Mouse (Mus musculus) neural tube, embryonic 15.5 days (tissue): ENCODE results near the gene Cyp17a1. TPM values are rescaled to one million over a fixed set of nuclear protein-coding genes. Genes with fewer than 3 reads are reported as not detected.

ENCODE experiments used
- ATAC-seq: fragments of 200-750 bp; cut with Nextera tagmentation; 2 replicates; pipeline ENCODE4 v1.8.0; 2017; ENCODE audit warnings: mild to moderate bottlenecking, moderate TSS enrichment, moderate library complexity; ENCODE audit not compliant: low FRiP score
- H3K27ac ChIP-seq: fragments of 300-500 bp; sonication (generic); replicated peaks from 2 replicates; pipeline ENCODE4 v1.5.1; 2015; ENCODE audit warnings: mild to moderate bottlenecking, inconsistent platforms
- H3K27me3 ChIP-seq: fragments of 300-500 bp; sonication (generic); replicated peaks from 2 replicates; pipeline ENCODE4 v1.6.1; 2015; ENCODE audit warnings: inconsistent platforms
- H3K36me3 ChIP-seq: fragments of 300-500 bp; sonication (generic); 2 replicates; pipeline ENCODE4 v1.6.1; 2015; ENCODE audit warnings: inconsistent platforms
- H3K4me1 ChIP-seq: fragments of 300-500 bp; sonication (generic); 2 replicates; pipeline ENCODE4 v1.6.1; 2015; ENCODE audit warnings: inconsistent platforms
- H3K4me2 ChIP-seq: fragments of 300-500 bp; sonication (generic); 2 replicates; pipeline ENCODE4 v1.6.1; 2015; ENCODE audit warnings: inconsistent platforms, mild to moderate bottlenecking, moderate library complexity
- H3K4me3 ChIP-seq: fragments of 300-500 bp; sonication (generic); replicated peaks from 2 replicates; pipeline ENCODE4 v1.5.1; 2015; ENCODE audit warnings: mild to moderate bottlenecking, inconsistent platforms
- H3K9ac ChIP-seq: fragments of 300-500 bp; sonication (generic); replicated peaks from 2 replicates; pipeline ENCODE4 v1.6.1; 2015; ENCODE audit warnings: mild to moderate bottlenecking, inconsistent platforms
- H3K9me3 ChIP-seq: fragments of 300-500 bp; sonication (generic); replicated peaks from 2 replicates; pipeline ENCODE4 v1.6.1; 2016; ENCODE audit warnings: inconsistent platforms
- WGBS: fragments of 180-500 bp; shearing (Covaris S2); methylation state at CpG from one replicate; pipeline ENCODE4 v1.1.7; 2015; ENCODE audit warnings: mixed read lengths; 5-methylcytosine and 5-hydroxymethylcytosine counted together
- polyA plus RNA-seq: library from polyadenylated mRNA; unstranded; fragments of >200 nt; fragmentation: Nextera tagmentation; extraction: Ambion mirVana; gene quantifications from 2 replicates; pipeline ENCODE4 v1.2.1, GENCODE M21; 2015

Gene Cyp17a1
- polyA plus RNA-seq, 1 experiment from 2014 or later = not detected

GRCm38 (mm10) chr19:46668263-46668662 is 4.7 kb downstream of the Cyp17a1 start:
- Histone ChIP-seq H3K4me2 (no peak overlapping the region), H3K4me1 (peaks cover 2% of the 10 kb centered on the region; the same call in 1 of the 2 replicates), H3K27me3 (no peaks in the 10 kb centered on the region), H3K9me3 (no peaks in the 10 kb centered on the region), H3K36me3 (no peaks in the 10 kb centered on the region), H3K9ac (no peak overlapping the region), H3K4me3 (no peak overlapping the region), H3K27ac (no peak overlapping the region)
- ATAC-seq = no peak
- 86% methylated on average over 10 of the region's 10 CpGs for WGBS

GRCm38 (mm10) chr19:46667300-46667699 is 5.7 kb downstream of the Cyp17a1 start:
- H3K27me3 ChIP-seq = no peaks in the 10 kb centered on the region
- no peak overlapping the region for H3K27ac ChIP-seq
- no peaks in the 10 kb centered on the region for H3K9me3 ChIP-seq
- H3K4me2 ChIP-seq = no peak overlapping the region
- WGBS = 68% methylated on average over 11 of the region's 11 CpGs
- peaks cover 2% of the 10 kb centered on the region; the same call in 1 of the 2 replicates for H3K4me1 ChIP-seq
- H3K36me3 ChIP-seq = no peaks in the 10 kb centered on the region
- H3K4me3 ChIP-seq = no peak overlapping the region
- ATAC-seq = no peak
- H3K9ac ChIP-seq = no peak overlapping the region

GRCm38 (mm10) chr19:46665474-46665873 is 7.5 kb downstream of the Cyp17a1 start:
- H3K4me1 ChIP-seq = peaks cover 7% of the 10 kb centered on the region; the same call in 1 of the 2 replicates
- H3K27me3 ChIP-seq = no peaks in the 10 kb centered on the region
- no peak overlapping the region for H3K4me3 ChIP-seq
- ATAC-seq = no peak
- 65% methylated on average over 7 of the region's 7 CpGs for WGBS
- H3K9me3 ChIP-seq = no peaks in the 10 kb centered on the region
- no peaks in the 10 kb centered on the region for H3K36me3 ChIP-seq
- no peak overlapping the region for H3K27ac ChIP-seq
- H3K4me2 ChIP-seq = no peak overlapping the region
- no peak overlapping the region for H3K9ac ChIP-seq

- no peak for ATAC-seq
- 83% methylated on average over 6 of the region's 6 CpGs for WGBS
- Histone ChIP-seq H3K9me3 (no peaks in the 10 kb centered on the region), H3K9ac (no peak overlapping the region), H3K27ac (no peak overlapping the region), H3K4me1 (peaks cover 7% of the 10 kb centered on the region; the same call in 1 of the 2 replicates), H3K4me3 (no peak overlapping the region), H3K36me3 (0 out of 2 replicates have a peak, but pooled peaks cover 1% of the 10 kb centered on the region), H3K4me2 (no peak overlapping the region), H3K27me3 (no peaks in the 10 kb centered on the region)
Observed at GRCm38 (mm10) chr19:46662784-46663183, 10.2 kb downstream of the Cyp17a1 start.

GRCm38 (mm10) chr19:46662214-46662613 is 10.8 kb downstream of the Cyp17a1 start:
- no peaks in the 10 kb centered on the region for H3K27me3 ChIP-seq

GRCm38 (mm10) chr19:46661511-46661910 is 11.5 kb downstream of the Cyp17a1 start:
- Histone ChIP-seq H3K4me3 (no peak overlapping the region), H3K9me3 (no peaks in the 10 kb centered on the region), H3K4me1 (peaks cover 7% of the 10 kb centered on the region; the same call in 1 of the 2 replicates), H3K27me3 (no peaks in the 10 kb centered on the region), H3K36me3 (peaks cover 8% of the 10 kb centered on the region), H3K27ac (no peak overlapping the region), H3K9ac (no peak overlapping the region), H3K4me2 (no peak overlapping the region)
- WGBS = 34% methylated on average over 4 of the region's 4 CpGs
- ATAC-seq = no peak

More at GRCm38 (mm10) chr19:46662214-46662613, 10.8 kb downstream of the Cyp17a1 start:
- Histone ChIP-seq H3K36me3 (0 out of 2 replicates have a peak, but pooled peaks cover 2% of the 10 kb centered on the region), H3K9ac (no peak overlapping the region), H3K9me3 (no peaks in the 10 kb centered on the region), H3K4me3 (no peak overlapping the region), H3K27ac (no peak overlapping the region), H3K4me1 (peaks cover 7% of the 10 kb centered on the region; the same call in 1 of the 2 replicates), H3K4me2 (no peak overlapping the region)
- 81% methylated on average over 8 of the region's 8 CpGs for WGBS
- no peak for ATAC-seq

- Histone ChIP-seq H3K4me3 (no peak overlapping the region), H3K36me3 (peaks cover 33% of the 10 kb centered on the region), H3K27ac (no peak overlapping the region), H3K4me2 (no peak overlapping the region), H3K9me3 (no peaks in the 10 kb centered on the region), H3K4me1 (0 out of 2 replicates have a peak, but pooled peaks cover 5% of the 10 kb centered on the region), H3K9ac (no peak overlapping the region), H3K27me3 (no peaks in the 10 kb centered on the region)
- WGBS = 89% methylated on average over 9 of the region's 9 CpGs
- no peak for ATAC-seq
Observed at GRCm38 (mm10) chr19:46658851-46659250, 14.1 kb downstream of the Cyp17a1 start.

GRCm38 (mm10) chr19:46658348-46658747 is 14.6 kb downstream of the Cyp17a1 start:
- no peaks in the 10 kb centered on the region for H3K9me3 ChIP-seq
- WGBS = 97% methylated on average over 7 of the region's 7 CpGs
- ATAC-seq = no peak

GRCm38 (mm10) chr19:46657339-46658020 is 15.5 kb downstream of the Cyp17a1 start:
- Histone ChIP-seq H3K9me3 (no peaks in the 10 kb centered on the region), H3K4me2 (no peak overlapping the region), H3K27ac (no peak overlapping the region), H3K36me3 (peaks cover 45% of the 10 kb centered on the region), H3K9ac (no peak overlapping the region), H3K4me1 (0 out of 2 replicates have a peak, but pooled peaks cover 5% of the 10 kb centered on the region), H3K27me3 (no peaks in the 10 kb centered on the region), H3K4me3 (no peak overlapping the region)
- ATAC-seq = no peak
- 96% methylated on average over 3 of the region's 3 CpGs for WGBS

More at GRCm38 (mm10) chr19:46658348-46658747, 14.6 kb downstream of the Cyp17a1 start:
- no peaks in the 10 kb centered on the region for H3K27me3 ChIP-seq
- no peak overlapping the region for H3K4me2 ChIP-seq
- H3K27ac ChIP-seq = no peak overlapping the region
- 0 out of 2 replicates have a peak, but pooled peaks cover 5% of the 10 kb centered on the region for H3K4me1 ChIP-seq
- no peak overlapping the region for H3K4me3 ChIP-seq
- no peak overlapping the region for H3K9ac ChIP-seq
- H3K36me3 ChIP-seq = peaks cover 38% of the 10 kb centered on the region

- no peak for ATAC-seq
- Histone ChIP-seq H3K4me3 (no peak overlapping the region), H3K9ac (no peak overlapping the region), H3K4me1 (0 out of 2 replicates have a peak, but pooled peaks cover 1% of the 10 kb centered on the region), H3K9me3 (no peaks in the 10 kb centered on the region), H3K36me3 (peaks cover 53% of the 10 kb centered on the region), H3K4me2 (no peak overlapping the region), H3K27me3 (no peaks in the 10 kb centered on the region), H3K27ac (no peak overlapping the region)
- WGBS = 91% methylated on average over 21 of the region's 21 CpGs
Observed at GRCm38 (mm10) chr19:46656151-46656840, 16.7 kb downstream of the Cyp17a1 start.

GRCm38 (mm10) chr19:46655626-46656025 is 17.3 kb downstream of the Cyp17a1 start:
- peaks cover 53% of the 10 kb centered on the region for H3K36me3 ChIP-seq
- ATAC-seq = no peak
- no peak overlapping the region for H3K27ac ChIP-seq
- WGBS = 93% methylated on average over 10 of the region's 10 CpGs
- H3K9me3 ChIP-seq = no peaks in the 10 kb centered on the region
- no peak overlapping the region for H3K4me3 ChIP-seq
- H3K4me2 ChIP-seq = no peak overlapping the region
- no peaks in the 10 kb centered on the region for H3K27me3 ChIP-seq
- no peak overlapping the region for H3K9ac ChIP-seq
- no peaks in the 10 kb centered on the region for H3K4me1 ChIP-seq
